Mouse (Mus musculus) adrenal gland, postnatal 10 days (tissue): ENCODE measurements at regions not wholly inside any gene's neighbourhood (a gene's known extent, or its start where the extent isn't known, plus 50 kb on each side); places are given as distances from the start of the nearest gene placed in this dataset.

Experiments
- DNase-seq: peaks from one replicate; pipeline ENCODE4 v3.0.0; 2021; ENCODE audit warnings: mixed read lengths

DNA sequence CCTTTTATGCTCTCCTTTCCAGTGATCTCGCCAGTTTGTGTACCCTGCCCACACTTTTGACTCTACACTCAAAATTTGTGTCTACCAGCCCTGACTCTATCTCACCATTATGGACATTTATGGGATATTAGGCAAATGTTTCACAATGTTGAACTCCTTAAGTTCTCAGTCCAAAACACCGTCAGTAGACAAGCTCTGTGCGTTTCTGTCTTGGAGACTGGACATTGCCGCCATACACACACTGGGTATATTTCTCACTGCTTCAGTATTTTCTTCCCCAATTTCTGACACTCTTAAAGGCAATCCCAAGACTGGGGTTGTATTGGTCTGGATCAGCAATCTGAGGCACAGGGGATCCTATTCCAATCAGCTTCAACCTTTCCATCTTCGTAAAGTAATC, 75.6 kb downstream of the Oxgr1 start:
- DNase-seq = no peak

- DNase-seq = peak; percentile 35
Observed at GRCm38 (mm10) chr14:119965842-119966483, 76.3 kb downstream of the Oxgr1 start.

GRCm38 (mm10) chr14:119963741-119964140, 78.5 kb downstream of the Oxgr1 start:
- DNase-seq = no peak

DNA sequence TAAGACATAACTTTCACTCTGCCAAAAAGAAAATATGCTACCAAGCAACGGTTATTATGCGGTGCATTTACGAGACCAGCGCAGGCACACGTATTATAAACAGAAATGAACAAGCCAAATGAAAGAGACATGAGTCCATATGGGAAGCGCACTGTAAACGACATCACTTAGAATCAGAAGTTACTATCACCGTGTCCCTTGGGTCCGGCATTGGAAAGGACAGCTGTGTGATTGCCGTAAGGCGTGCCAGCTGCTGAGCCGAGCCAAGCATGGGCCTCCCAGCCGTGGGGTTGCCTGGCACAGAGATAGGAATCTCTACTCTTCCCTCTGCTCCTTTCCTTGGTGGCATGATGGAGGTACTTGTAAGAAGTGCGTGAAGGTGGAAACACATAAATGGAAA, 88.4 kb downstream of the Oxgr1 start:
- no peak for DNase-seq

- no peak for DNase-seq
Observed at GRCm38 (mm10) chr14:119952877-119953624, 89.2 kb downstream of the Oxgr1 start.
